Mouse (Mus musculus) bone marrow macrophage, adult 2 months (primary cell): ENCODE data around the gene Tmed5.

ENCODE experiments used
- CTCF ChIP-seq: IDR thresholded peaks from 2 replicates; pipeline ENCODE4 v1.5.1; 2012; ENCODE audit warnings: low read depth, mild to moderate bottlenecking, low read length, moderate library complexity
- POLR2A ChIP-seq: IDR thresholded peaks from 2 replicates; pipeline ENCODE4 v1.6.1; 2012; ENCODE audit warnings: mild to moderate bottlenecking, low read depth, low read length, borderline replicate concordance

GRCm38 (mm10) chr5:108160796-108161195 lies 28.4 kb upstream of the Tmed5 start:
- TF ChIP-seq CTCF (no peak), POLR2A (no peak)
